Mouse (Mus musculus): ENCODE results near the gene Plekhg1. TPM values are rescaled to one million over a fixed set of nuclear protein-coding genes. Genes with fewer than 3 reads are reported as not detected.

Gene Plekhg1
- polyA plus RNA-seq, 1 experiment from 2014 or later = 5.9 TPM

- no peaks in the 10 kb centered on the region for H3K4me1 ChIP-seq (replicated peaks)
- 57% methylated on average over 5 of the region's 5 CpGs for WGBS
- no peak for ATAC-seq
These were observed 130.7 kb downstream of the Plekhg1 start for GRCm38 (mm10) chr10:3870828-3871227.

GRCm38 (mm10) chr10:3873467-3873866, 133.3 kb downstream of the Plekhg1 start:
- Histone ChIP-seq H3K9me3 (no peaks in the 10 kb centered on the region), H3K4me2 (replicated peaks) (no peak overlapping the region), H3K36me3 (no peaks in the 10 kb centered on the region), H3K4me3 (replicated peaks) (no peak overlapping the region), H3K27ac (no peak overlapping the region), H3K27me3 (replicated peaks) (no peaks in the 10 kb centered on the region), H3K4me1 (replicated peaks) (no peaks in the 10 kb centered on the region), H3K9ac (no peak overlapping the region)
- no peak for ATAC-seq
- WGBS = 96% methylated on average over 6 of the region's 6 CpGs

More at GRCm38 (mm10) chr10:3870828-3871227, 130.7 kb downstream of the Plekhg1 start:
- Histone ChIP-seq H3K9me3 (no peaks in the 10 kb centered on the region), H3K9ac (no peak overlapping the region), H3K27me3 (replicated peaks) (no peaks in the 10 kb centered on the region), H3K4me2 (replicated peaks) (no peak overlapping the region), H3K4me3 (replicated peaks) (no peak overlapping the region), H3K27ac (no peak overlapping the region), H3K36me3 (no peaks in the 10 kb centered on the region)

GRCm38 (mm10) chr10:3877852-3878535, 137.8 kb downstream of the Plekhg1 start:
- no peak overlapping the region for H3K9ac ChIP-seq
- H3K4me3 ChIP-seq (replicated peaks) = no peak overlapping the region
- H3K27ac ChIP-seq = no peak overlapping the region
- no peaks in the 10 kb centered on the region for H3K27me3 ChIP-seq (replicated peaks)
- no peaks in the 10 kb centered on the region for H3K9me3 ChIP-seq
- no peaks in the 10 kb centered on the region for H3K36me3 ChIP-seq
- H3K4me1 ChIP-seq (replicated peaks) = no peaks in the 10 kb centered on the region
- H3K4me2 ChIP-seq (replicated peaks) = no peak overlapping the region
- no peak for ATAC-seq
- WGBS = 92% methylated on average over 4 of the region's 4 CpGs

GRCm38 (mm10) chr10:3881179-3881578, 141.0 kb downstream of the Plekhg1 start:
- Histone ChIP-seq H3K9ac (no peak overlapping the region), H3K4me3 (replicated peaks) (no peak overlapping the region), H3K9me3 (no peaks in the 10 kb centered on the region), H3K36me3 (no peaks in the 10 kb centered on the region), H3K4me1 (replicated peaks) (no peaks in the 10 kb centered on the region), H3K4me2 (replicated peaks) (no peak overlapping the region), H3K27ac (no peak overlapping the region), H3K27me3 (replicated peaks) (no peaks in the 10 kb centered on the region)
- ATAC-seq = no peak
- WGBS = 55% methylated on average over 2 of the region's 2 CpGs

- no peak overlapping the region for H3K27ac ChIP-seq
- no peak overlapping the region for H3K9ac ChIP-seq
- H3K4me1 ChIP-seq (replicated peaks) = no peaks in the 10 kb centered on the region
- 71% methylated on average over 4 of the region's 4 CpGs for WGBS
- H3K4me3 ChIP-seq (replicated peaks) = no peak overlapping the region
- no peaks in the 10 kb centered on the region for H3K27me3 ChIP-seq (replicated peaks)
- H3K36me3 ChIP-seq = no peaks in the 10 kb centered on the region
- no peak overlapping the region for H3K4me2 ChIP-seq (replicated peaks)
- H3K9me3 ChIP-seq = no peaks in the 10 kb centered on the region
- ATAC-seq = no peak
These were observed 148.3 kb downstream of the Plekhg1 start for GRCm38 (mm10) chr10:3888510-3888909.

GRCm38 (mm10) chr10:3891381-3892263, 151.5 kb downstream of the Plekhg1 start:
- no peak overlapping the region for H3K9ac ChIP-seq
- WGBS = 52% methylated on average over 3 of the region's 3 CpGs
- no peak overlapping the region for H3K4me2 ChIP-seq (replicated peaks)
- no peaks in the 10 kb centered on the region for H3K9me3 ChIP-seq
- 0 out of 2 replicates have a peak, but pooled peaks cover 5% of the 10 kb centered on the region for H3K4me1 ChIP-seq (replicated peaks)
- no peaks in the 10 kb centered on the region for H3K27me3 ChIP-seq (replicated peaks)
- no peak overlapping the region for H3K27ac ChIP-seq
- no peaks in the 10 kb centered on the region for H3K36me3 ChIP-seq
- no peak overlapping the region for H3K4me3 ChIP-seq (replicated peaks)
- ATAC-seq = no peak

- no peak overlapping the region for H3K27ac ChIP-seq
- ATAC-seq = no peak
These were observed 152.2 kb downstream of the Plekhg1 start for GRCm38 (mm10) chr10:3892368-3892767.

GRCm38 (mm10) chr10:3898068-3898467, 157.9 kb downstream of the Plekhg1 start:
- Histone ChIP-seq H3K27ac (no peak overlapping the region), H3K9ac (no peak overlapping the region), H3K4me1 (replicated peaks) (0 out of 2 replicates have a peak, but pooled peaks cover 5% of the 10 kb centered on the region), H3K27me3 (replicated peaks) (no peaks in the 10 kb centered on the region), H3K9me3 (no peaks in the 10 kb centered on the region), H3K36me3 (no peaks in the 10 kb centered on the region), H3K4me2 (replicated peaks) (no peak overlapping the region), H3K4me3 (replicated peaks) (no peak overlapping the region)
- ATAC-seq = no peak
- WGBS = 41% methylated on average over 3 of the region's 3 CpGs

More at GRCm38 (mm10) chr10:3892368-3892767, 152.2 kb downstream of the Plekhg1 start:
- Histone ChIP-seq H3K4me3 (replicated peaks) (no peak overlapping the region), H3K4me2 (replicated peaks) (no peak overlapping the region), H3K9ac (no peak overlapping the region), H3K4me1 (replicated peaks) (0 out of 2 replicates have a peak, but pooled peaks cover 5% of the 10 kb centered on the region), H3K36me3 (no peaks in the 10 kb centered on the region), H3K9me3 (no peaks in the 10 kb centered on the region), H3K27me3 (replicated peaks) (no peaks in the 10 kb centered on the region)
- 58% methylated on average over 3 of the region's 3 CpGs for WGBS

GRCm38 (mm10) chr10:3900416-3900956, 160.3 kb downstream of the Plekhg1 start:
- no peak overlapping the region for H3K4me2 ChIP-seq (replicated peaks)
- H3K27ac ChIP-seq = no peak overlapping the region
- no peaks in the 10 kb centered on the region for H3K36me3 ChIP-seq
- no peaks in the 10 kb centered on the region for H3K9me3 ChIP-seq
- H3K27me3 ChIP-seq (replicated peaks) = no peaks in the 10 kb centered on the region
- no peak overlapping the region for H3K4me3 ChIP-seq (replicated peaks)
- 77% methylated on average over 11 of the region's 11 CpGs for WGBS
- H3K4me1 ChIP-seq (replicated peaks) = no peaks in the 10 kb centered on the region
- no peak for ATAC-seq
- no peak overlapping the region for H3K9ac ChIP-seq

- no peaks in the 10 kb centered on the region for H3K36me3 ChIP-seq
- no peak overlapping the region for H3K9ac ChIP-seq
- no peak for ATAC-seq
- WGBS = 80% methylated on average over 3 of the region's 3 CpGs
- no peaks in the 10 kb centered on the region for H3K4me1 ChIP-seq (replicated peaks)
- H3K27me3 ChIP-seq (replicated peaks) = no peaks in the 10 kb centered on the region
- H3K9me3 ChIP-seq = no peaks in the 10 kb centered on the region
- H3K27ac ChIP-seq = no peak overlapping the region
- no peak overlapping the region for H3K4me3 ChIP-seq (replicated peaks)
- no peak overlapping the region for H3K4me2 ChIP-seq (replicated peaks)
These were observed 165.6 kb downstream of the Plekhg1 start for GRCm38 (mm10) chr10:3905747-3906146.

GRCm38 (mm10) chr10:3914104-3914503, 173.9 kb downstream of the Plekhg1 start:
- ATAC-seq = peak; percentile 53; the same call in 1 of the 2 replicates
- H3K4me2 ChIP-seq (replicated peaks) = no peak overlapping the region

GRCm38 (mm10) chr10:3920368-3921152, 180.4 kb downstream of the Plekhg1 start:
- Histone ChIP-seq H3K27ac (no peak overlapping the region), H3K9me3 (no peaks in the 10 kb centered on the region), H3K4me2 (replicated peaks) (no peak overlapping the region), H3K4me3 (replicated peaks) (no peak overlapping the region), H3K27me3 (replicated peaks) (no peaks in the 10 kb centered on the region), H3K36me3 (no peaks in the 10 kb centered on the region), H3K4me1 (replicated peaks) (no peaks in the 10 kb centered on the region), H3K9ac (no peak overlapping the region)
- no peak for ATAC-seq
- 78% methylated on average over 20 of the region's 20 CpGs for WGBS

More at GRCm38 (mm10) chr10:3914104-3914503, 173.9 kb downstream of the Plekhg1 start:
- no peaks in the 10 kb centered on the region for H3K36me3 ChIP-seq
- H3K27ac ChIP-seq = no peak overlapping the region
- no peaks in the 10 kb centered on the region for H3K9me3 ChIP-seq
- H3K9ac ChIP-seq = no peak overlapping the region
- no peaks in the 10 kb centered on the region for H3K27me3 ChIP-seq (replicated peaks)
- H3K4me3 ChIP-seq (replicated peaks) = no peak overlapping the region
- WGBS = 52% methylated on average over 5 of the region's 5 CpGs
- no peaks in the 10 kb centered on the region for H3K4me1 ChIP-seq (replicated peaks)

Measured in intestine, embryonic 15.5 days (tissue).